Mouse (Mus musculus) lung, postnatal 10 days (tissue): ENCODE measurements around the gene Utp4.
"Not testable (repeated sequence)": the region's sequence is repeated elsewhere in the genome, so short reads cannot be mapped to it uniquely, and the experiment has no call there.

Experiments
- DNase-seq: peaks from one replicate; pipeline ENCODE4 v3.0.0; 2021

Gene Utp4

DNA sequence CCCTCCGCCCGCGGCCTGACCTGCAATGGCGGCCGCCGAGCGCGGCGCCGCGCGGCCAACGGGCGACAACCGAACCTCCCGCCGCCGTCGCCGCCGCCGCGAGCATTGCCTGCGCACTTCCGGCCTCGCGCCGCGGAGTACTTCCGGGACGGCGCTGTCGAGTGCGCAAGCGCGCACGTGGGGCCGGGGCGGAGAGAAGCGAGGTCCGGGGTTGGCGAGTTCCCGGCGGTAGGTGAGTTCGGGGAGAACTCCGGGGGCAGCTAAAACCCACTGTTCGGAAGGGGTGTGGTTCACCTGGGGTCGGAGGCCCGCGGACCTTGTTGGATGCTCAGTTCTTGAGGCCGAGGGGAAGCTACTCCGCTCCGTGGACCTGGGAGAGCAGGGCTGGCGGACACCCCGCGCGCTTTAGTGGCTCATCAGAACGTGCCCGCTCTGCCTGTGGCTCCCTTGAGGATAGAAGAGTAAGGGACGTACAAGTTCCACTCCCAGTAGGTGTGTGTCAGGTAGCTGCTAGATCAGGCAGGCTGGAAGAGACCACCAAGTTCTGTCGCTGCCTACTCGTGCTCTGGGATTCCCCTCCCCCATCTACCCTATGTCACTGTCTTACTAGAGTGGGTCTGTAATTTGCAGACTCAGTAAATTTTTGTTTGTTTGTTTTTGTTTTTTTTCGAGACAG is at the start of gene Utp4:
Gene Utp4 (plus strand): TSS at position 156 of the 676 bp plus-strand sequence.
- DNase-seq, result peak; percentile 91

DNA sequence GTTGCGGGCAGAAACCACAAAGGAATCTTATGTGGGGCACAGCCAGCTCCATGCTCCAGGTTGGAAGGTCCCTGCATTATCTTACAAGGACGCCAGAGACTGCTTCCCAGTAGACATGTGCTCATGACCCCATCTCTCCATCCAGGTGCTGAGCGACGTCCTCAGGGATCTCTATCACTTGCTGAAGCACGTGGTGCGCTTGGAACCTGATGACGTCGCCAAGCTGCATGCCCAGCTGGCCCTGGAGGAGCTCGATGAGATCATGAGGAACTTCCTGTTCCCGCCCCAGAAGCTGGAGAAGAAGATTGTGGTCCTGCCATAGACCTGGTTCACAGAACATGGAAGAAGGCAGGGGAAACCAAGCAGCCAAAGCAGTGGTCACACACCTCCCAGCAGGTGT is 43.4 kb upstream of the Utp4 start:
- no peak for DNase-seq

DNA sequence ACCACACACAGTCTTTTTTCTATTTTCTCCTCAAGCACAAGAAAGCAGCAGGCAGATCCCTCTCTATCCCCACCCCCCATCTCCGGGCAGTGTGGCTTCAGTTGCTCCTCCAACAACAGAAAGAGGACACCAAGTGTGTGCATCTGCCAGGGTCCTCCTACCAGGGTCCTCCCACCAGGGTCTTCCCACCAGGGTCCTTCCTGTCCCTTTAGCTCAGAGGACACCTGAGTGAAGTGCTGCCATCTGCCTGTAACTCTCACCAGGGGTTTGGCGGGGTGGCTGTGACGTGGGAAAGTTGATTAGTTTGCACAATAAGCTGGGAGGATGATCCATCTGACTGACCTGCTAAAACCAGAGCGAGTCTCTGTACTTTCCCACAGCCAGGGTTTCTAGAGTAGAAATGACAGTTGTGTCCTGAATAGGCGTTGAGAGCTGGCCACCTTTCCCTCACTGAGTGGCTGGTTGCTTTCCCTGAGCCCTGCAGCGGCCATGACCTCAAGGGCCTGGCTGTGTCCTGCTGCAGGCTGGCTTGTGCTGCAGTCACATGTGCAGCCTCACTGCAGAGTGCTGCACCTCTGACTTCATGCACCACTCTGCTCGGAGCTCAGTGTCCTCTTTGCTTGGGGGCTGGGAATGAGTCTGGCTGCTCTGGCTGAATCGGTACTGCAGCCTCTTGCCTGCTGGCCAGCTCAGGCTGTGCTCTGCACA is 38.7 kb upstream of the Utp4 start:
- DNase-seq, result no peak

DNA sequence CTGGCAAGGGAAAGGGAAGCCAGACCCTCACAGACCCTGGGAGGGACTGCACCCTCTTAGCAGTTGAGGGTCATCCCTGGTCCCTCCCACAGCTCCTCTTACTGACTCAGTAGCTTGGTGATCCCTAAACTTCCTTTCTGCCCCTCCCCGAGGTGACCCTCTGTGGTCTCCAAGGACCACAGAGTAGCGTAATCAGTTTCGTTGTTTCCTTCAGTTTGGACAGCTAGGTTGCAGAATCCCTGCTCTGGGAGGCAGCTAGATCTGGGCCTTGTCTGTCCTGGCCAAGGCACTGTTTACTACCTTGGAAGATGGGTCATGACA is 38.2 kb upstream of the Utp4 start:
- DNase-seq, result no peak

DNA sequence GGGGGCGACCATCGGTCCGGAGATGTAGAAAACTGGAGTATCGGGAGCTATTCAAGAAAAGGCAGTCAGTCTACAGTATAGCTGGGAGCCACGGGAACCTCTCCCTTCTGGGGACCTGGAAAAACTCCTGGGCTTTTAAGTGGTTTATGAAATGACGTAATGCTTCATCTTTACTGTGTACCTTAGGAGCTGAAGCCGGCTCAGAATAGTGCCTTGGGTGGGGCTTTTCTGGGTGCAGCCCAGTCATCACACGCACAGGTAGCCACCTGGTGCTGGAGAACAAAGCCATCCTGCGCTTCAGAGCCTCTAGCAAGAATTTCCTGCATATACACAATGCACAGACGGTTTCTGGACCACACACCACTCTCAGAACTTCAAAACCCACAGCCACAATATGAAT is 30.6 kb upstream of the Utp4 start:
- no peak for DNase-seq

DNA sequence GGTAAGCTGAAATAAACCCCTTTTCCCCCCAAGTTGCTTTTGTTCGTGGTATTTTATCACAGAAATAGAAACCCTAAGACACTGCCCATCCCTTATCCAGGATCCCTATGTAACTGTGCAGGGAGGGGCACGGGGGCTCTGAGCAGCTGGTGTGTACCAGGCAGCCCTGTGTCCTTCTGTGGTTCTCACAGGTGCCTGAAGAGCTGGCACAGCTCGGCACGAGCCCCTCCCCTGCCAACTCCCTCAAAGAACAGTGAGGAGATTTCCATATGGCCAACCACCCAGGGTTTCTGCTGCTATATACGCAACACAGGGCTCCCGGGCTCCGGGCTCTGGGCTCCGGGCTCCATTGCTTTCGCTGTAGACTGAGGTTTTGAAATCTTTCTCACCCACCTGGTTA is 28.1 kb upstream of the Utp4 start:
- DNase-seq, result no peak

DNA sequence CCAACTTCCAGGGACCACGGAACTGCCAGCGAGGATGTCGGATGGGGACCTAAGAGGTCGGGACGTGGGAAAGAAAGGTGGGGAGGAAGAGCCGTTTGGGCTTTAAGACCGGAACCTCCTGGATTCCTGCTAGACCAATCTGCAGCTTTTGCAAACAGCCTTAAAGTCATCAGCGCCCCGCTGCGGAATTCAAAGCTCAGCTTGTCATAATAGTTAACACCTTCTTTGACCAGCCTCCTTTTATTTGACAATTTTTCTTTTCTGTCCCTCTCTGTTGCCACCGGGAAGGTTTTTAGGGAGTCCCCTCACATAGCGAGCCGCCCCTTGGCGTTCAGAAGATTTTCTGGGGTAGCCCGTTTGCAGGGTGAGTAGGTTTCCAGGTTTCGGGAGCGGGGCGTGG is 23.4 kb upstream of the Utp4 start, which contains the start of gene Has3:
Gene Has3 (plus strand): TSS at position 192 of the 400 bp plus-strand sequence.
- DNase-seq, result no peak

DNA sequence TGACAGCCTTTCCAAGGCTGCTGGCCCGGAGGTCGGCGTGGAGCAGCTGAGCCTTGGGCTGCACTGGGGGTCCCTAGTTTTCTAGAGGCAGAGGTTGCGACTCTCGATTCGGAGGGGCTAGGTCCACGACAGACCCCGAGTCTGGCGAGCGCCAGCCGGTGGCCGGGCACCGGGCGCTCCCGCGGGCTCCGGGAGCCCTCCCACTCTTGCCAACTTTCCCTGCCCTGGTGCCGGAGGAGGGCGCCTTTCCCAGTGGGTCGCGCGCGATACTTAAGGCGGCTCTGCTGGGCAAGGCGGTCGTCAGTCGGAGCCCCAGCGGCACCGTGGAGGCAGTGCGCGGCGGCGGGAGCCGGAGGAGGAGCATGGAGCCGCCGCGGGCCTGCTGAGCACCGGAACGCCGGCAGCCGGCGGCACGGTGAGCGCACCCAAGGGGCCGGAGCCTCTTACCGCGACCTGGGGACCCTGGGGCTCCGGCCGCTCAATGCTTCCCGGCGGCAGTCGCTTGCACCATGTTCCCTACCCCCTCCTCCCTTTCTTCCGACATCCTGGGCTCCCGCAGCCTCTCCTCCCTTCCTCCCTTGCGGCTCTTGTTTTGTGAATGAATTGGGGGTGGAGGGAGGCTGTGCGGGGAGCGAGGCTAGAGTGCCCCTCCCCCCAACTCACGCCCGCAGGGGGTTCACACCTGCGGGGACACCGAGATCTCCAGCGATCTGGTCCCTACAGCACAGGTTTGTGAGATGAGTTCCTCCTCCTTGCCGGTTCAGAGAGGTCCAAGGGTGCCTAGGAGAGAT is 22.7 kb upstream of the Utp4 start:
- DNase-seq, result peak; percentile 74

DNA sequence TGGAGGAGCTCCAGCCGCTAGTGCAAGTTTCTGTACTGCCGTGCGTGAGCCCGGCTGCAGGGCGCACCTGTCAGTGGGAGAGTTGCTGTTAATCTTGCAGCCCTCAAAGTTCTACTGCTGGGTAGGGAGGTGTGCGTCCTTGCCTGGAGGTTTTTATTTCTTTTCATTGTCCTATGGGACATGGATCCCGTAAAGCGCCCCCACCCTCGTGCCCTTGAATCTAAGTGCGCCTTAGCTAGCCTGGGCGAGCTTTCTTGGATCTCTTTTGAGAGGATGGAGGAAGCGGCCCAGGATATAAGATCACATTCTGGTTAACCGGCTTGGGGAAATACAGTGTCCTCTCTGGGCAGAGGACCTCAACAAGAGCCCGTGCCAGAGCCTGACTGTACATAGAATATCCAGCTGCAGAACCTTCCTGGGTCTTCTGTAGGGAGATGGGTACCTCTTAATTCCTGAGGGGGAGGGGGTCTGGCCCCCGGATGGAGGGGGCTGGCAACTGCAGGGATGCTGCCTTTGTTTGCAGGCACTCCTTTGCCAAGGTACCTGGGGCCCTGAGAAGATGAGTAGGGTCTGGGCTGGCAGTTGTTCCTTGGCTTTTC is 22.0 kb upstream of the Utp4 start:
- DNase-seq, result no peak

DNA sequence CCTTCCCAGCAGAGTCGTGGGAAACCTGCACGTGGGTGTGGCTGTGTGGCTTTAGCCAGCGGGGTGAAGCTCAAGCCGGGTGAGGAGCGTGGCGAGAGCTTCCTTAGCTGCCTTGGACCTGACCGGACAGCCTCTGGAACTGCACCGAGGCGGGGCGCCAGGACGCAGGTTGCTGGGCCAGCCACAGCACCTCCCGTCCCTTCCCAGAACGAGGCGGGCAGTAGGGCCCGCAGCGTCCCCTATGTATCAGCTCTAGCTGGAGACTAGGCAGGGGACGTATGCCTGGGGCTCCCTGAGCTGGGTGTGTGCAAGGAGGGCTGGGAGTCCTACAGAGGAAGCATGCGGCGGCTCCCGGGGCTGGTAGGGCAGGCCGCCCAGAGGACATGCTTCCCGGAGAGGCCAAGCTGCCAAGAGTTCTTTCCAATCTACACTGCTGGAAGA is 21.5 kb upstream of the Utp4 start:
- peak; percentile 73 for DNase-seq

DNA sequence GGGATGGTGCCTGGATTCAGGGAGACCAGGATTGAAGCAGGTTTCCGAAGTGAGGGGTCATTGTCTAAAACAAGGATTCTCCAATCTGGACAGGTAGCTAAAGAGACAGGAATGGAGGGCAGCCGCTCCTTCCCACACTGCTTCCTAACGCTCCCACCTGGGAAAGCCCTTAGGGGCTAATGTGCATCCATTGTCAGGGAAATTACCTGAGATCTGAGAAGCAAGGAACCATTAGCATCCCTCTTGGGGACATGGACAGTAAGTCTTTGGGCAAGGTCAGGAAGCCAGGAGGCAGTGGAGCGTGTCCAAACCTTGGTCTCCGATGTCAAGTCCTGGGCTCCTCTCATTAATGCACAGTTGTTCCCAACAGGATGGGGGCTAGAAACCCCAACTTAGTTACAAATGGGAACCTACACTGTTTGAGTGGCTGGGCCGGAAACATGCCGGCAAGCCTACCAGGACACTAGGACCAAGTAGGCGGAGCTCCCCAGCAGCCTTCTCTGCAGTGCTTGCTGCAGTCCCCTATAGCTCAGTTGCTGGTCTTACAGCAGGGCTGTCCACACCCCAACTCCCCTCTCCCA is 20.9 kb upstream of the Utp4 start:
- no peak for DNase-seq

DNA sequence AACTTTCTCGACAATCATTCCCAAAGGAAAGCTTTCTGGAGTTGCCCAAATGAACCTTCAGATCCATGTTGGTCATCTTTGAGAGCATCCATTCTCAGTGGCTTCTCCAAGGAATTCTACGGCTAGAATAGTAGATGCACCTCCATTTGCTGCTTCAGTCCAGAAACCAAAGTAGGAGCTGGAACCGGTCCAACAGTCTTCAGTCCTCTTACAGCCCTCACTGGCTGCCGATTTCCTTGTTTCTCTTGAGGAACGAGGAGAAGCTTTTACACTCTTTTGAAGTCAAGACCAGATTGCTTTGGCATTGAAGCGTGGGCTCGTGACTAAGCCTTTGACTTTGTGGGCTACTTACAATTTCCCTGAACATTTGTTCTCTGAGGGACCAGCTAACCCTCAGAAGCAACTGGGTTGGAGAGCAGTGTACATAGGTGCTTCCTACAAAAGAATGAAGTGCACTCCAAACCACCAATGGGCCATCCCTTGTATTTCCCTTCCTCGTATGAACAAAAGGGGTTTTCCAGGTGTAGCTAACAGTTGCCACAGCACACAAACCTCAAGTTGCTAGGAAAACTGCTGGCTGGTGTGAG is 13.2 kb upstream of the Utp4 start:
- peak; percentile 40 for DNase-seq

DNA sequence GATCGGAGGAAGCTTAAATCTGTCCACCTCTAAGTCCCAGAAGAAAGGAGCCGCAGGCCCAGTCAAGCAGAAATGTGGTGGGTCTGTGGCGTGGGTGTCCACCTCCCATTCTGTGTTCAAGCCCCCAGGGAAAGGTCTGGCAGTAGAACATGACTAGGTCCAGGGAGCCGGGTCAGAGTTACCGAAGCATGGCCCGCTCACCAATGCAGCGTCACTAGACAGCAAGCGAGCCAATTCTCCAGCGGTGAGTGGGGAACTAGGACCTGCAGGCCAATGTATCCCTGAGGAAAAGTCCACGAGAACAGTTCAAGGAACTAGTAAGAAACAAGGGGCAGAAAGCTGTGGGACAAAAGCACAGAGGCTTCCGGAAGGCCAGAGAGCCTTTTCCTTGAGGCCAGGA is 9.3 kb upstream of the Utp4 start:
- DNase-seq, result not testable (repeated sequence)

DNA sequence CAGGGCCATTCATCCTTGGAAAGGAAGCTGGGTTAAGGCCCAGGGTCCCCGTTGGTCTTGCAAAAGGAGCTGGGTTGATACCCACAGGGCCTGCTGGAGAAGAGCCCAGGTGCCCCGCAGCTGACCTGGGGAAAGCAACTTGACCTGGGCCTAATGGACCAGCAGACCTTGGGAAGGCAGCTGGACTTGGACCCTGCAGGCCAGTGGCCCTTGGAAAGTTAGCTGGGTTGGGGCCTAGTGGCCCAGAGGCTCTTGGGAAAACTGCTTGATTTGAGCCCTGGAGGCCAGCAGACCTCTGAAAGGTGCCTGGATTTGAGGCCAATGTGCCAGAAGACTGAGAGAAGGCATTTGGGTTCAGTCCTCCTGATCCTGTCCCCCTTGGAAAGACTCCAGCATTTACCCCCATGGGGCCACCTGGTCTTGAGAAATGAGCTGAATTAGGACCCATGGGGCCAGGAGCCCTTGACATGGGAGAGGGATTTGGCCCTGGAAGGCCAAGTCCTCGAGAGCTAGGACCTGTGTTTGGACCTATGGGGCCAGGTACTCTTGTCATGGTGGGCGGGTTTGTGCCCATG is 8.5 kb upstream of the Utp4 start:
- DNase-seq, result not testable (repeated sequence)

DNA sequence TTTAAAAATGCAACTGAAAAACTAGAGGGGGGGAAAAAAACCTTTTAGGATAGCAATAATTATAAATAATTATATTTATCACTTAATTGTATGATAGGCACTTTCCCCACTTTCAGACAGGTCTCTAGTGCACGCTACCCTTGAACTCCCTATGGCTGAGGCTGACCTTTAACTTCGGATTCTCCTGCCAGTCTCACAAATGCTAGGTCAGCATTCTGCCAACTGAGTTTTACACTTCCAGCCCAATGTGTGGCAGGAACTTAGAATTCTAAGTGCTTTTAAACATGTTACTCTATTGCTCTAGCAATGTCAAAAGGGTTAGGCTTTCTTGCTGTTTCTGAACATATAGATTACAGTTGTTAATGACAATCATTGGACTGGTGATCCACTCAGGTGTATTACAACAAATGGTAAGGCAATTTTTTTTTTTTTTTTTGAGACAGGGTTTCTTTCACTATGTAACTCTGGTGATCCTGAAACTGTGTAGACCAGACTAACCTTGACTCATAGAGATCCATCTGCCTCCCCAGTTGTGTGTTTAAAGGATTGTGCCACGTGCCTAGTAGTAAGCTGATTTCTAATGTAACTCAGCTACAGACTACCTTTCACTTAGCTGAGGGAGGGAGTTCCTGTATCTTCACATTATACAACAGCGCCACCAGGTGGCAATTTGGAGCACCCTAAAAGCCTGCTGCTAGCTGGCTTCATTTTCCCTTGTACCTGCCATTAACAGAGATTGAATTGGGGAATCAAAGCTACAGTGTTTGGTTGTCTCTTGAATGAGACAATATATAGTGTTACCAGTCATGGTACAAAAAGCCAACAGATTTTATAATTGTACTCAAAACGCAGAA is 5.9 kb upstream of the Utp4 start:
- DNase-seq, result peak; percentile 86

DNA sequence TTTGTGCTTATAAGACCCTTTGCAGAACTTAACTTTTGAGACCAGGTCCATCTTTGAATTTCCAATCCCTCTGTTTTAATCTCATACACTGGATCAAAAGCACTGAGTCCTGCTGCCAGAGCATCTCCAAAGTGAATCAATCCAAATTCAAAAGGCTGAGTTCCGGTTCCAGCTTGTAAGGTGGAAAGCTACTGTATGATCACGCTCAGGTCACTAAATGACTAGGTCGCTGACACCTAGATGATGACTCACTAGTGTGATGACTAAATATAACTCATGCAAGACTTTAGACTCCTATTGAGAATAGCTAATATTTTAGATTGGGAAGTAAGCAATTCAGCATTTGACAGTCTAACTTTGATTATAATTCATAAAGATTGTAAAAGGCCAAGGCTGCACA is 4.6 kb upstream of the Utp4 start:
- no peak for DNase-seq

DNA sequence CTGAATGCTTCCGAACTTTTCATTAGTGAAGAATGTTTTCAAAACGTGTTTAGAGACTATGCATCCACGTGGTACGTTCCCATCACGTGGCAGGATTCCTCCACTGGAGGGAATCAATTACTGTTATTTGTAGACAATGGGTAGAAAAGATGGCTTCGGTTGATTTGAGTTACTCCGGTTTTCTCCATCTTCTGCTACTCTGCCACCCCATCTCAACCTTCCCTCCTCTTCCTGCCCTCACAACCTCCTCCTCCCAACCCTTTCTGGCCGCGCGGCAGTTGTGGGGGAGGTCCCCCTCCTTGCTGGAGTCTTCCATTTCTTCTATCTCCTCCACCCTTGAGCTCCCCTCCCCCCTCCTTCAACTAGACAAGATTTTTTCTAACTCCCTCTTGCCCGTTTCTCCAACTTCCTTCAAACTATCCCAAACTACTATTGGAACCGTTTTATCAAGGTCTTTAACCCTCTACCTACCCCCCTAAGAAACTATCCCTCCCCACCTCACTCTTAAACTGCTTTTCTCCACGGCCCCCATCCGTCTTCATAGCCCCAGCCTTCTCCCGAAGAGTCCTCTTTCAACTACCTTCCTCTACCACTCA is 1.1 kb upstream of the Utp4 start:
- peak; percentile 70 for DNase-seq

DNA sequence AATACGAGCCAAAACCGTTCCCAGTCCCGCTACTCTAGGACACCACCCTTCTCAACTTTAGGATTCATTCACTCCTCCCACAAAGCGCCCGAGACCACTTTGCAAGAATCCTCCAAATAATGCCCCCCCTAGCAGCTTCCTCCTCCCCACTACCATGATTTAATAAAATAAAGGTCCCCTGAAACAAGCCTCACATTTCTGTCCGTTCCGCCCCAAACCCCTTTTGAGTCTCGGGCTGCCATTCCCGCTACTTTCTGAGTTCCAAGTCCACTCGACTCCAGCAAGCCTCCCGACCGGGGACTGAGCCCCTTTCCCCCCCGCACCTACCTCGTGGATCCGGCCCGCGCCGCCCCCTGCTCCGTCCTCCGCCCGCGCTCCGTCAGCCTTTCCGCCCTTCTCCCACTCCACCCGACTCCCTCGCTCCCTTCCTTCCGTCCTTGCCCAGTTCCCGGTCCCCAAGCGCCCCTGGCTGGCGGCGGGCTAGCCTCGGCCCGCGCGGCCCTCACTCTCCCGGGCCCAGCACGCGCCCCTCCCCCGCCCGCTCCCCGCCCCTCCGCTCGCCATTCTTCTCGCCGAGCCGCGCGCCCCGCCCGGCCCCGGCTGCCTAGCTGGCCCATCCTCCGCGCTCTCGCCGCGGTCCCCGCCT is 507 bp upstream of the Utp4 start:
- peak; percentile 67 for DNase-seq

DNA sequence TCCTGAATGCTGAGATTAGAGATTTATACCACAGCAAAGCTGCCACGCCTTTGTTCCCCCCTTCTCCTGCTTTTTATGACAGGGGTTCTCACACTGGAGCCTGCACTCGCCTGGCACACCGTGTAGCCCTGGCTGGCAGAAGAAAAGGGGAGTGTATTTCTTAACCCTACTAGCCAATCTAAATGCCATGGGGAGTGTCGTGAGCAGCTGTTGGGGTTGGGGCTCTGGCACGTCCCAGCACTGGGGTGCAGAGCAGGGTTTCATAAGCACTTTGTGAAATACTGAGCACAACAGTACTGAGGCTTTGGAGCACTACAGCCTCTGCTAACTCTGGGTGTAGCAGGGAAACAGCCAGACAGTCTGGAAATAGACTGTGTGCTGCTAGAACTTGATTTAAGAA is 6.0 kb downstream of the Utp4 start:
- no peak for DNase-seq

DNA sequence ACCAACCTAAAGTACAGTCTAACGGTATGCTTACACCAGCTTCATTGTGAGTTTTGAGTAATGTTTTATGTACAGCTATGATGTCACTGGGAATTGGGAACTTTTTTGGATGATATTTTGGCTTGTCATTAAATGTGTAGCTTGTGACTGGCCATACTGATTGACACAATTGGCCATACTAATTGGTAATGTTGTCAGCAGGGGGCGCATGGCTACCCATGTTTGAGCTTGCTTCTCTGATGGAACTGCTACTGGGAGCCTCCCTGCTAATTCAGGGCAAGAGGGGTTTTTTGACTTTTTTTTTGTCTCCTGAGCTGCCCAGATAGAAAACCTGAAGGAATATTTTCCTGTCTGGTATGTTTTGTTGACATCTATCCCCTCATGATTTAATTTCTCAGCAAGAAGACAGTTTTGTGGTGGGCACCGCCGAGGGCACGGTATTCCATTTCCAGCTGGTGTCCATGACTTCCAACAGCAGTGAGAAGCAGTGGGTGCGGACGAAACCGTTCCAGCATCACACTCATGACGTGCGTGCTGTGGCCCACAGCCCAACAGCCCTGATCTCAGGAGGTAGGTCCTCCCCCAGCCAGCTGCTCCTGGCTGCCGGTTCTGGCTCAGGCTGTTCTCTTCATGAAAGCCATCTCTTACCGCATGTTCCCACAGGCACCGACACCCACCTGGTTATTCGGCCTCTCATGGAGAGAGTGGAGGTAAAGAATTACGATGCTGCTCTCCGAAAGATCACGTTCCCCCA is 12.5 kb downstream of the Utp4 start:
- peak; percentile 85 for DNase-seq
